Mouse (Mus musculus) liver, adult 2 months (tissue): ENCODE data around the gene Acvr1.

Experiments
- CTCF ChIP-seq: fragments of 200-500 bp; IDR thresholded peaks from 2 replicates; pipeline ENCODE4 v1.5.1; 2011; ENCODE audit warnings: low read depth, low read length, control low read depth
- POLR2A ChIP-seq: fragments of 200-500 bp; IDR thresholded peaks from 2 replicates; pipeline ENCODE4 v1.6.1; 2011; ENCODE audit warnings: low read length, control low read depth; ENCODE audit not compliant: insufficient read depth; ENCODE audit errors: extremely low read depth

- TF ChIP-seq CTCF (no peak), POLR2A (no peak)
These were observed 132.5 kb downstream of the Acvr1 start for GRCm38 (mm10) chr2:58434438-58434837.
